Mouse (Mus musculus) intestine, postnatal 0 days (tissue): ENCODE results near the gene Coq10b. TPM values are rescaled to one million over a fixed set of nuclear protein-coding genes. Genes with fewer than 3 reads are reported as not detected.
A peak's percentile ranks its signal among the peaks of the same experiment; 100 is the strongest.

Experiments
- ATAC-seq: fragments of 200-750 bp; cut with Nextera tagmentation; 2 replicates; pipeline ENCODE4 v1.8.0; 2017; ENCODE audit warnings: mild to moderate bottlenecking, moderate TSS enrichment, moderate library complexity
- H3K27ac ChIP-seq: fragments of 300-500 bp; sonication (generic); 2 replicates; pipeline ENCODE4 v1.5.1; 2014; ENCODE audit warnings: mild to moderate bottlenecking, low read depth, low read length, moderate library complexity
- H3K27me3 ChIP-seq: fragments of 300-500 bp; sonication (generic); replicated peaks from 2 replicates; pipeline ENCODE4 v1.6.1; 2014; ENCODE audit warnings: low read length, mixed read lengths; ENCODE audit not compliant: control insufficient read depth, insufficient read depth
- H3K36me3 ChIP-seq: fragments of 300-500 bp; sonication (generic); 2 replicates; pipeline ENCODE4 v1.6.1; 2014; ENCODE audit warnings: mild to moderate bottlenecking, moderate library complexity; ENCODE audit not compliant: control insufficient read depth, insufficient read depth
- H3K4me1 ChIP-seq: fragments of 300-500 bp; sonication (generic); replicated peaks from 2 replicates; pipeline ENCODE4 v1.6.1; 2014; ENCODE audit warnings: antibody characterized with exemption, low read length, mixed read lengths; ENCODE audit not compliant: control insufficient read depth, insufficient read depth
- H3K4me2 ChIP-seq: fragments of 300-500 bp; sonication (generic); replicated peaks from 2 replicates; pipeline ENCODE4 v1.6.1; 2014; ENCODE audit warnings: low read depth, mild to moderate bottlenecking, moderate library complexity
- H3K4me3 ChIP-seq: fragments of 300-500 bp; sonication (generic); 2 replicates; pipeline ENCODE4 v1.5.1; 2014; ENCODE audit warnings: low read depth, low read length
- H3K9ac ChIP-seq: fragments of 300-500 bp; sonication (generic); 2 replicates; pipeline ENCODE4 v1.6.1; 2014; ENCODE audit warnings: mild to moderate bottlenecking, low read depth, low read length
- H3K9me3 ChIP-seq: fragments of 300-500 bp; sonication (generic); 2 replicates; pipeline ENCODE4 v1.6.1; 2016; ENCODE audit warnings: mixed run types; ENCODE audit not compliant: control insufficient read depth
- CTCF ChIP-seq: sonication (generic); IDR thresholded peaks from 2 replicates; pipeline ENCODE4 v1.5.1; 2016; ENCODE audit warnings: low read depth, mild to moderate bottlenecking, control low read depth, antibody characterized with exemption, moderate library complexity
- WGBS: fragments of 180-500 bp; shearing (Covaris S2); extraction: QIAGEN DNeasy Blood & Tissue Kit; methylation state at CpG from one replicate; pipeline ENCODE4 v1.1.7; 2014; 5-methylcytosine and 5-hydroxymethylcytosine counted together
- polyA plus RNA-seq: library from polyadenylated mRNA; unstranded; fragments of >200 nt; fragmentation: Nextera tagmentation; extraction: Ambion mirVana; gene quantifications from 2 replicates; pipeline ENCODE4 v1.2.1, GENCODE M21; 2015

The Coq10b gene
- polyA plus RNA-seq, 1 experiment from 2014 or later, result 25.8 TPM

GRCm38 (mm10) chr1:55041691-55042090, 10.9 kb upstream of the Coq10b start:
- no peak overlapping the region for H3K9ac ChIP-seq
- H3K9me3 ChIP-seq, result 0 out of 2 replicates have a peak, but pooled peaks cover 6% of the 10 kb centered on the region
- H3K27ac ChIP-seq, result no peak overlapping the region
- ATAC-seq, result no peak
- TF ChIP-seq CTCF, result no peak
- WGBS, result 87% methylated on average over 4 of the region's 4 CpGs
- no peaks in the 10 kb centered on the region for H3K27me3 ChIP-seq
- H3K36me3 ChIP-seq, result no peaks in the 10 kb centered on the region
- no peak overlapping the region for H3K4me3 ChIP-seq
- H3K4me2 ChIP-seq, result no peak overlapping the region
- no peaks in the 10 kb centered on the region for H3K4me1 ChIP-seq

- TF ChIP-seq CTCF, result peak; percentile 34; the same call in 1 of the 2 replicates
- H3K36me3 ChIP-seq, result no peaks in the 10 kb centered on the region
- H3K4me2 ChIP-seq, result no peak overlapping the region
- no peaks in the 10 kb centered on the region for H3K4me1 ChIP-seq
- H3K4me3 ChIP-seq, result no peak overlapping the region
- ATAC-seq, result no peak
- no peak overlapping the region for H3K27ac ChIP-seq
- H3K9ac ChIP-seq, result no peak overlapping the region
- 0 out of 2 replicates have a peak, but pooled peaks cover 6% of the 10 kb centered on the region for H3K9me3 ChIP-seq
- WGBS, result 69% methylated on average over 1 of the region's 1 CpGs
- H3K27me3 ChIP-seq, result no peaks in the 10 kb centered on the region
These were observed 10.3 kb upstream of the Coq10b start for GRCm38 (mm10) chr1:55042246-55042645.

DNA sequence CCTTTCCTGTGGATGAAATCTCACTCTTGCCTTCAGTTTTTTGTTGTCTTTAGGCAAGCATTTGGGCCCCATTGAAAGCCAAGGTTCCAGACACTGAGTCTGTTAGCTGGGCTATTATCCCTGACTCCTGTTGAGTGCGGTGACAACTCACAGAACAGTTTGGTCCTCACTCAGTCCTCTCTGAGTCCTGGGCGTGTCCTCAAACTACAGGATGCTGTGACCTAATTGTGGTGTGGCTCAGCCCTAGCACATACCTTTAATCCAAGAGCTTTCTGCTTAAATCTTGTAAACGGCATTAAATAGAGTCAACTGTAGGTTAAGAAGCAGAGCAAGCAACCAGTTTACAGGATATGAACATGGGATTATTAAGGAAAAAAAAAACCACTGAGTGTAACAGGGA, 9.4 kb upstream of the Coq10b start:
- Histone ChIP-seq H3K27ac (no peak overlapping the region), H3K4me3 (no peak overlapping the region), H3K4me2 (no peak overlapping the region), H3K9me3 (0 out of 2 replicates have a peak, but pooled peaks cover 6% of the 10 kb centered on the region), H3K9ac (no peak overlapping the region), H3K36me3 (no peaks in the 10 kb centered on the region), H3K4me1 (no peaks in the 10 kb centered on the region), H3K27me3 (no peaks in the 10 kb centered on the region)
- TF ChIP-seq CTCF, result no peak
- 82% methylated on average over 3 of the region's 3 CpGs for WGBS
- no peak for ATAC-seq

- no peak for TF ChIP-seq CTCF
- Histone ChIP-seq H3K4me1 (0 out of 2 replicates have a peak, but pooled peaks cover 4% of the 10 kb centered on the region), H3K4me2 (no peak overlapping the region), H3K27me3 (no peaks in the 10 kb centered on the region), H3K27ac (no peak overlapping the region), H3K9ac (no peak overlapping the region), H3K9me3 (0 out of 2 replicates have a peak, but pooled peaks cover 3% of the 10 kb centered on the region), H3K36me3 (no peaks in the 10 kb centered on the region), H3K4me3 (no peak overlapping the region)
- WGBS, result 62% methylated on average over 4 of the region's 4 CpGs
- ATAC-seq, result no peak
These were observed 3.6 kb upstream of the Coq10b start for GRCm38 (mm10) chr1:55048841-55049587.

DNA sequence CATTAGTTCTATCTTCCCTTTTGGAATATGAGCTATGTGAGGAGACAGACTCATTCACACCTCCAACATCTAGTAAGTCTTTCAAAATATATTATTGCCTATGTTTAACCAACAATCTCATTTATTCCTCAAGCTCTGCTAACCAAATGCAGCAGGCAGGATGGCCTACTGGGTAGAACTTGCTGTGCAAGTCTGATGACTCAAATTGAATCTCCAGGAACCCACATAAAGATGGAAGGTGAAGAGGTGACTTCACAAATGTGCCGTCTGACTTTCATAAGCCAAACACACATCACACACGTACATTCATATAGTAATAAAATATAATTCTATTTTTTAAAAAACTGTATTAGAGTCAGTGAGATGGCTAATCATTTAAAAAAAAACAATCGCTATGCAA, 899 bp upstream of the Coq10b start:
- Histone ChIP-seq H3K36me3 (peaks cover 5% of the 10 kb centered on the region; the same call in 1 of the 2 replicates), H3K27ac (peak overlapping the region; percentile 72; the same call in 1 of the 2 replicates), H3K4me1 (0 out of 2 replicates have a peak, but pooled peaks cover 4% of the 10 kb centered on the region), H3K9ac (no peak overlapping the region), H3K9me3 (0 out of 2 replicates have a peak, but pooled peaks cover 3% of the 10 kb centered on the region), H3K4me3 (no peak overlapping the region), H3K4me2 (peak overlapping the region; percentile 76), H3K27me3 (no peaks in the 10 kb centered on the region)
- WGBS, result 74% methylated on average over 3 of the region's 3 CpGs
- no peak for ATAC-seq
- no peak for TF ChIP-seq CTCF

DNA sequence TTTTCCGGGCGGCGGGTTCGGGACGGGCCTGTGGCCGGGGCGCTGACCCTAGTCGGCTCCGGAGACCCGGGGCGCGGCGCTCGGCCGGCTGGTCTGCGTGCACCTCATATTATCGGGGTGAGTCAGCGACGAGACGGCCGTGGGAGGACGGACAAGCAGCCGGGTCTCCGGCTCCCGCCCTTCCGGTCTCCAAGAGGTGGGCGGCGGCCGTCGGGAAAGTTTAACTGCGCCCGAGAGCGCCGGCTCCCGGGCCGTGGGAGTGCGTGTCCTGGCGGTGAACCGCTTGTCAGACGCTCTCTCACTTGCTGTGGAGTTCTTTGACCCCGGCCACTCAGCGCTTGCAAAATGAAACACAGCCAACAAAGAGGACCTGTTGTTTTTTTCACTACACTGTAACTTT, 435 bp downstream of the Coq10b start:
- peak overlapping the region; percentile 95 for H3K27ac ChIP-seq
- peak overlapping the region; percentile 76 for H3K4me2 ChIP-seq
- H3K9ac ChIP-seq, result peak overlapping the region; percentile 74
- TF ChIP-seq CTCF, result peak; percentile 45
- 0% methylated on average over 42 of the region's 42 CpGs for whole genome bisulfite sequencing
- 0 out of 2 replicates have a peak, but pooled peaks cover 4% of the 10 kb centered on the region for H3K4me1 ChIP-seq
- ATAC-seq, result peak; percentile 81
- H3K4me3 ChIP-seq, result peak overlapping the region; percentile 71
- no peaks in the 10 kb centered on the region for H3K27me3 ChIP-seq
- peaks cover 5% of the 10 kb centered on the region; the same call in 1 of the 2 replicates for H3K36me3 ChIP-seq
- 0 out of 2 replicates have a peak, but pooled peaks cover 3% of the 10 kb centered on the region for H3K9me3 ChIP-seq
